Mouse (Mus musculus) naive thymus-derived CD4-positive, alpha-beta T cell, adult 2 months (primary cell): Measurements from ENCODE around the gene Tnfrsf4.
A peak's percentile ranks its signal among the peaks of the same experiment; 100 is the strongest.

Source experiments
- DNase-seq: peaks from one replicate; pipeline ENCODE4 v3.0.0-alpha.2; 2011; ENCODE audit warnings: low read depth

Gene Tnfrsf4

DNA sequence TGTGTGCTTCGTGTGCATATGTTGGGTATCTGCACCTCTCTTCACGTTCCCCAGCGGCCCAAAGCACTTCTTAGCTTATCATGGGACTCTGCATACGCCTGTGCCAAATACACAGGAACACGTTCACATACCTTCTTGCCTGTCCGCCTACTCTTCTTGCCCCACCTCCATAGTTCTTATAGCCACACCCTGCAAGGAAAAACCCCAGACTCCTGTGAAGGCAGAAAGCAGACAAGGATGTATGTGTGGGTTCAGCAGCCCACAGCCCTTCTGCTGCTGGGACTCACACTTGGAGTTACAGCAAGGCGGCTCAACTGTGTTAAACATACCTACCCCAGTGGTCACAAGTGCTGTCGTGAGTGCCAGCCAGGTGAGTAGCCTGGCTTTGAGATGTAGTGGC lies at the start of gene Tnfrsf4:
Gene Tnfrsf4, plus strand, starts transcription at position 207 of the 400 bp plus-strand sequence.
- DNase-seq, result peak; percentile 67

DNA sequence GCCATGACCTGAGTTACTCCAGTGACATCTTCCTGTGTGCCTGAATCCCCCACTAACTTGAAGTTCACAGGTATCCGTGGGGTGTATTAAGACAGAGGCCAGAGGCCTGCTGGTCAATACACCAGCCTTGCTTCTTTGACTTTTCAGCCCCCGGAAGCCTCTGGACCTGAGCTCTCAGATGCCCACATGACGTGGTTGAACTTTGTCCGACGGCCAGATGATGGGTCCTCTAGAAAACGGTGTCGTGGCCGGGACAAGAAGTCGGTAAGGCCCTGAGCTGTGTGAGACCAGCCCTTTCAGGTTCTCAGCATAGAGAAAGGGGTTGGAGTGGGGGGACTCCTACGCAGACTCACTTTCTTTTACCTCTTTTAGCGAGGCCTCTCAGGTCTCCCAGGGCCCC lies 49.2 kb upstream of the Tnfrsf4 start:
- DNase-seq, result no peak

DNA sequence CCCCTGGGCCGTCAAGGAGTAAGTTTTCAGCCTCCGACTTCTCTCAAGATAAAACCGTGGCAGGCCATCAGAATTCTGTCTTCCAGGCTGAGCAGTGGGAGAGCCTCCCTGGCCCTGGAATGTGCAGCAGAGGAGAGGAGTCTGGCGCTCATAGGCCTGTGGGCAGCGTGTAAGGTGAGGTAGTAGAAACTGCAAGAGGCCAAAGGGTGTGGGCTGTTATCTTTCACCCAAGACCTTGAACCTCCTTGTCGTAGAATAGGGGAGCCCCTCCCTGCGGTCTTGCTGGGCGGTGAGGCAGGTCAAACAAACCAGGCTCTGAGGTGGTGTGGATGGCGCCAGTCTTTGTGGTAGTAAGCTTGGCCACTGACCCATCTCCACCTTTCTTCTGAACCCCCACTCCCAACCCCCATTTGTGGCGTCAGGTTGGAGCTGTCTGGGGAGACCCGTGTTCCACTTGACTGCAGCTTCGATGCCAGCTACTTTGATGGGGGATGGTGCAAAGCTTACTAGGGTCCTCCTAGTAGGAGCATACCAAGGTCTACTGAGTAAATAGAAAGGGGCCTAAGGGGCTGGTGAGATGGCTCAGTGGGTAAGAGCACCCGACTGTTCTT lies 44.5 kb upstream of the Tnfrsf4 start:
- DNase-seq, result no peak

DNA sequence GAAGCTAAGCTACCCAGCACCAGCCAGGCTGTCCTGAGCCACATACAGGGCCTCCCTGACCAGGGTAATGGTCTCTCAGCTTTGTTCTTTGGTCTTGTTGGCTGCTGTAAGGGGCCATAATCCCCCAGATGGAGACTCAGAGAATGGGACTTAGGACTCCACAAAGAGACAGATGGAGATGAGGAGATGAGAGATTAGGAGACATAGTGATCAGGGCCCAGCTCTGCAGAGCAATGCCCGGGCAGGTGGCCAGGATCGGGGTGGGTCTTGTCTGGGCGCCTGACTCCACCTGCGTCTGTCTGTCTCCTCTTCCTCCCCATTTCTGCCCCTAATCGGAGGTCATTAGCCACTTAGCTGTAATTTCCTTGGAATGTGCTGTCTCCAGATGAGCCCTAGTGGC lies 43.4 kb upstream of the Tnfrsf4 start:
- DNase-seq, result no peak

DNA sequence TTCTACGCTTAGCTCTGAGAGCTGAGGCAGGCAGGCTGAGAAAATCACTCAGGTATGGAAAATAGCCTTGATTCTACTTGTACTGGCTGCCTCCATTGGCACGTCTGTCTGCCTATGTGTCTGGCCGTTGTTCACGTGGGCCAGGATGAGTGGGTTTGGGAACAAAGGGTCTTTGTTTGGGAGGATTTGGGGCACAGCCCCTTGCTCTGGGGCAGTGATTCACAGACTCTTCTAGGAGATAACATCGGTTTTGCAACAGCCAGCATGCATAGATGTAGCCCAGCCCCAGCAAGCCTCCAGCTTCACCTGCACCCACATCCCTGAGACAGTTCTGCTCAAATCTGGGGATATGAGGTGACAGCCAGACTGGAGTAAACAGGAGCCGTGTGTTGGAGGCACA lies 41.0 kb upstream of the Tnfrsf4 start:
- no peak for DNase-seq

DNA sequence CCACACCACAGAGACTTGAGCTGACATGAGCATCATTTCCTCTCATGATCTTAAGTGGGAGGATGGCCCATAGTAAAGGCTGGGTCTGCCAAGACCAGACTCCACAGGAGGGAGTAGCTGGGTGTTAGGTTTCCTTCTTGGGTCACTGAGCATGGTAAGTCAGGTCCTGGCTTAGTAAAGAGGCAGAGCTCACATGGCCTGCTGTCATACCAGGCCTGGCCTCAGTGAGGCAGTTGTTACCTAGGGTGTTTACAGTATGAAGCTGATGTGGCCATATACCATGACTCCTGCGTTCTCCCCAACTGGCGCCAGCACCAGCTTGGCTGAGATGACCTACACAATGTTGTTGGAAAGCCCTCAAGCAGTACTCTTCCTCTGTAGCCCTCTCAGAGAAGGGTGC lies 40.4 kb upstream of the Tnfrsf4 start:
- DNase-seq, result no peak

DNA sequence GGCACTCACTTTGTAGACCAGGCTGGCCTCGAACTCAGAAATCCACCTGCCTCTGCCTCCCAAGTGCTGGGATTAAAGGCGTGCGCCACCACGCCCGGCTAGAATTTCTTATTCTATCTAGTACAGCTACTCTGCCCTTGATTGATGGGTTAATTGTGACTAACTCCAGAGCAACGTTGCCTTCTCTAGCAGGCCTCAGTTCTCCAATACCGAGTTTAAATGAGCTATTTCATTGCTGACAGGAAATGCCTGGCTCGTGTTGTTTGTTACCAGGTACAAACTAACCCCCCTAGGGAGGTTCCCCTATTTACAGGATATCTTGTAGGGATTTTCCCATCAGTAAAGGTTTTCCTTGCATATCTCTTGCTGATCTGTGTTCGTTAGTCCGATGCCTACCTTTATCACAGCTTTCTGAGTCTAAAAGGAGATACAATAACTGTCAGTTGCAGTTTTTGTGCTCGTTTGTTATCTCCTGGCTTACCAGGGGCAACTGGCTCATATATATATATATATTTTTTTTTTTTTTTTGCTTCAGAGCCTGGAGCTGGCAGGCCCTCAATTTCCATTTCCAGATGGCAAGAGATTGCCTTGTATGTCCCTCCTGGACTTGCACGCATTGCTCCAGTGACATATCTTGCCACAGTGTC lies 32.1 kb upstream of the Tnfrsf4 start:
- DNase-seq, result no peak

DNA sequence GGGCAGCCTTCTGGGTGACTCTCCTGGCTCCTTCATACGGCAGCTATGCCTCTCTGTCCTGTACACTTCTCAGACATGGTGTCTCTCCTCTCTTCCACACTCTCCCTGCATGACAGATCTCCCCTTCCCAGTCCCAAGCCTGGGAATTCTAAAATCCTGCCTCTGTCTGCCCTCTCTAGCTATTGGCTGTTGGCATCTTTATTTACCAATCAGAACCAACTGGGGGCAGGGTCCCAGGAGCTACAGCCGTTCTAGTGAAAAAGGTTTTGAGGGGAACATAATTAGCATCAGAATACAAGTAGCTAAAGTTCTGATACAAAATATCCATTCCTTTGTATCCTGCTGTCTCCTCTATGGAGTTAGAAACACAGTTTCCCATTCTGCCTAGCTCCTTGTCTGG lies 29.9 kb upstream of the Tnfrsf4 start:
- DNase-seq, result no peak

DNA sequence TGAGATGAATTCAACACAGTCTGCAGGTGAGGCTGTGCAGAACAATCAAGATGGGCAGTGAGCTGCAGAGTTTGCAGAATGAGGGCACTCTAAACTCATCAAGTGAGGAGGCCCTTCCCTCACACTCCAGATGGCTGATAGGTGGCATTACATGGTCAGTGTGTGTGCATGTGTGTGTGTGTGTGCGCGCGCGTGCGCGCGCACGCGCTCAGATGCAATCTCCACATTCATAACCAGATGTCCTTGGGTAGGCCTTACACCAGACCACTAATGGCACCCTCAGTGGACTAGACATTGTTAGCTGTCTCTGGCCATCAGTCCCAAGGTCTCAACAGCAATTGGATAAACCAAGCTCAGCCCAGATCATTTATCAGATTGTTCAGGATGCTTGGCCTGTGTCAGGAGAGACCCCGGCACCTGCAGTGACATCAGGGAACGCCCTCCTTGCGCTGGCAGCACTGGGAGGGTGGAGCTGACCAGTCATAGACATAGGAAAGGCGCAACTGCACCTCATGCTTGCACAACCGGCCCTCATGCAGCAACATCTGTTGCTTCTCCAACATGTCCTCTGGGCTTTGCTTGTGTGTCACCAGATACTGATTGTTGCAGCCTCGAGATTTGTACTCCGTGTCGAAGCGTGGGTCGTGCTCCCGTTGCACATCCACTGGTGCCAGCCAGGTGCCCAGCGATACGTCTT lies 22.3 kb upstream of the Tnfrsf4 start:
- DNase-seq, result no peak

DNA sequence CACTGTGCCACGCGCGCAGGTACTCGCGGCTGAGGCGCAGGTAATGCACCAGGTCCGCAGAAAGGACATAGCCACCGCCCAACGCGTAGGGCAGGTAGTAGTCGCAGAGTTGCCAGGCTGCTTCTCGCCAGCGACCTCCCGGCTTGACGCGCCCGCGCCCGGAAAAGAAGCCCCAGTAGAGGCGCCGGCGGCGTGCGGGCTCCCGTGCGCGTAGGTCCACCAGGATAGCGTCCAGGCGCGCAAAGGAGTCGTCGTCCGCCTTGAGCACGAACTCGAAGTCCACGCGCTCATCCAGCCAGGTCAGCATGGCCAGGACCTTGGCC lies 21.8 kb upstream of the Tnfrsf4 start:
- DNase-seq, result no peak

DNA sequence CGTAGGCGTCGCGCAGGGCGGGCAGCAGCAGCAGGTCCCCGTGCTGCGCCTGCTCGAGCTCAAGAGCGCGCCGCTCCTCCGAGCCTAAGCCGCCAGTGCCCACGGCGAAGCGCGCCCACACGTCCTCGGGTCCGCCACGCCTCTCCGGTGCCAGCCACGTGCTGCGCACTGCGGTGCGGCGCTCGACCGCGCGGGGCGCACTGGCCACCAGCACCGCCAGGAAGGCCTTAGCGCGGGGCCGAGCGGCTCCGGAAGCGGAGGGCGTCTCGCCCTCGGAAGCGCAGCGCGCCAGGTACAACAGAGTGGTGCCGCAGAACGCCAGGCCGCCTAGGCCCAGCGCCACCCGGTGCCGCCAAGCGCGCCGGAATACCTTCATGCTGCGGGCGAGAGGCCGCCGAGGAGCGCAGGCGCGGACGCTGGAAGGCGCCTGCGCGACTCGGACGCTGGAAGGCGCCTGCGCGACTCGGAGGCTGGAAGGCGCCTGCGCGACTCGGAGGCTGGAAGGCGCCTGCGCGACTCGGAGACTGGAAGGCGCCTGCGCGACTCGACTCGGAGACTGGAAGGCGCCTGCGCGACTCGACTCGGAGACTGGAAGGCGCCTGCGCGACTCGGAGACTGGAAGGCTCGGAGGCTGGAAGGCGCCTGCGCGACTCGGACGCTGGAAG lies 21.3 kb upstream of the Tnfrsf4 start, which contains the start of the genes B3galt6 and Sdf4:
Gene B3galt6, minus strand, starts transcription at position 409 of the 665 bp plus-strand sequence.
Gene Sdf4, plus strand, starts transcription at position 632 of the 665 bp plus-strand sequence.
- DNase-seq, result peak; percentile 94

DNA sequence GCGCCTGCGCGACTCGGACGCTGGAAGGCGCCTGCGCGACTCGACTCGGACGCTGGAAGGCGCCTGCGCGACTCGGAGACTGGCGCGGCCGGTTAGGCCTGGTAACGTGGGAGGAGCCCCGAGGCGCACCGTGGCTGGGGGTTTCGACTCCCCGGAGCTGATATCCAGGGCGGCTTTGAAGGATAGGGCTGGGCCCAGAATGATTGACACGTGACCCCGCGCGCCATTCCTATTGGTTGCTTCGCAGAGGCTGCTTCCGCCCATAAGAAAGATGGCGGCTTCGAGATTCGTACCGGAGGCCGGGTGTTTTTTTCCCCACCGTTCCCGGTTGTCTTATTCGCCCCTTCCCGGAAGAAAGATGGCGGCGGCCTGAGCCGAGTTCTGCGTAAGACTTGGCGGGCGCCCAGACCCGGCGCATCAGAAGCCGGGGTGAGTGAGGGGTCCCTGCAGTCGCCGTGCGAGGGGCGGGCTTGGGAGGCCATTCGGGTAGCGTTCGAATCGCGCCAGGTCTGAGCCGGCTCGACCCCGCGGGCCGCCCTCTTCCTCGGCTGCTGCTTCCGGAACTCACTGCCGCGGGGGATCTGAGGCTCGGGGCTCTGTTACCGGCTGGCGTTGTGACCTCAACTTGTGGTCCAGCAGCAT lies 20.6 kb upstream of the Tnfrsf4 start:
- DNase-seq, result peak; percentile 99

DNA sequence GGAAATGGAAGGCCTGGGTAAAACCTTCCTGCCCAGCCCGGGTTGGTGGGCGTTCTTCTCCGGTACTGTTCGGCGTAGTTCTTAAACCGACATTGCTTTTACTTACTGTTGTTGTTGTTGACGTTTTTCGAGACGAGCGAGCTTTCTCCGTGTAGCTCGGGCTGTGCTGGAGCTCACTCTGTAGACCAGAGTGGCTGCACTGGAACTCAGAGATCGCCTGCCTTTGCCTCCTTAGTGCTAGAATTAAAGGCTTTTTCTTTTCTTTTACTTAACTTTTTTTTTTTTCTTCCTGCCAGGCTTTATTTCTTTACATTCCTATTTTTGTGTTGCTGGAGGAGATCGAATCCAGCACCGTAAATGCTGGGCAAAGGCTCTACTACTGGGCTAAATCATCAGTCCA lies 20.0 kb upstream of the Tnfrsf4 start:
- DNase-seq, result no peak

DNA sequence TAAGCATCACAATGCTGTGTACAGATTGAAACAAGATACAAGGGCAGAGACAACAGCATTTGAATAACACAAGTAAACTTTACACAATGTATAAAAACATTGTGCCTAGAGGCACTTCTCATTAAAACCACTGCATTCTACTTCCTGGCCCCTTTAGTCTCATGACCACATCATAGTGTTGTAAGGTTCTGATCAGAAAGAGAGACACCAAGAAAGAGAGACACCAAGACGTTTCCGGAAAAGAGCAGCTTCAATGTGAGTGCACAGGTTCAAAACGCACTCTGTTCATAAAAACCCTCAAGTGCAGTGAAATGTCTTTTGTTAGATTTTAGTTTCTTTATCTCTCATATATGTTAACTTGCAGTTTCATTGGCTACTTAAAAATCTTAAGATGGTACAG lies 9.5 kb upstream of the Tnfrsf4 start:
- peak; percentile 83 for DNase-seq

DNA sequence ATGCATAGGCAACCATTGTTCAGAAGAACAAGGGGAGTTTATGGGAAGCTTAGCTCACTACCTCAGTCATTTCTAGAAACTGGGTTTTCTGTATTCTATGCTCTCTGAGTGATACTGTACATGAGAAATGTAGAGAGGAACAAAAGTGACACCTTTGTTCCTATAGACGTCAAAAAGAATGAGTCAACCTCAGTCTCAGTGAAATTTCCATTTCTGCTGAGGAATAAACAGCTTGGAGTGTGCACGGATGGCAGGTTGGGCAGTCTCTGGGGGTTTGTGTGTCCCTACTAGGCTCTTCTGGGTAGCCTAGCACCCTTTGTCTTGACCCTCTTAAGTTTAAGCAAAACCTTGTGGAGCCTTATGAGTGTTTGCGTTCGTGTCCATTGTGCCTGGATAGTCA lies 5.3 kb upstream of the Tnfrsf4 start:
- DNase-seq, result no peak

DNA sequence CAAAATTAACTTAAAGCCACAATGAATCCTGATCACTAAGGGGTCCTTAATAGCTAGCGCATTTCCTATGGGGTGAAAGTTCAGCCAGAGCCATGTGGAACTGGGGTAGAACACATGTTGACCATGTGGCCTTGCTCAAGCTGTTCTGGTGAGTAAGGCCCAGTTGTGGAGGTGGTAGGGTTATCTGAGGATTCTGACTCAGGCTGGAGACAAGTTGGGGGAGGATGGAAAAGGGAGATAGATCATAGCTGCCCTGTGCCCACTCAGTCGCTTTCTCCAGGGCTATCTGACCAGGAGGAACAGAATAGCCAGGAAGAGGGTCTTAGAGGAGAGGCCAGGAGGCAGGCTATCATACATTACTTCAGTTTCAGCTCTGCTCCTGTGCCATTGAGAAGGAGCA lies 793 bp downstream of the Tnfrsf4 start:
- DNase-seq, result no peak

DNA sequence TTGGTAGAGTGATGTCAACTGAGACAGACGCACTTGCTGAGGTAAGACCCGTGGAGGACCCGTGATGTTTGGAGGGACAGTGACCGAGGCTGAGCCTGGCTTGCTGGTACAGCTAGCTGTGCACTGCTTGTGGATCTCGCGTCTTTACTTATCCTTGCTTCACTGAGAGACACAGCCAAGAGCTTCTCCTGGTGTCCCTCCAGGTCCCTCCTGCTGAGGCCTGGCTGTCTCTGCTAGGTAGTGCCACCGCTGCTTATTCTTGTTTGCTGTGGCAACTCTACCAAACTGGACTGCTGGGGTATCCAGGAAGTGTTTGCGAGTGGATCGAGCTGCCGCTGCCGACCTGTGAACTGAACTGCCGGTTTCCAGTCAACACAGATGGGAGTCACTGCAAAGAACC lies 6.1 kb downstream of the Tnfrsf4 start:
- DNase-seq, result no peak

DNA sequence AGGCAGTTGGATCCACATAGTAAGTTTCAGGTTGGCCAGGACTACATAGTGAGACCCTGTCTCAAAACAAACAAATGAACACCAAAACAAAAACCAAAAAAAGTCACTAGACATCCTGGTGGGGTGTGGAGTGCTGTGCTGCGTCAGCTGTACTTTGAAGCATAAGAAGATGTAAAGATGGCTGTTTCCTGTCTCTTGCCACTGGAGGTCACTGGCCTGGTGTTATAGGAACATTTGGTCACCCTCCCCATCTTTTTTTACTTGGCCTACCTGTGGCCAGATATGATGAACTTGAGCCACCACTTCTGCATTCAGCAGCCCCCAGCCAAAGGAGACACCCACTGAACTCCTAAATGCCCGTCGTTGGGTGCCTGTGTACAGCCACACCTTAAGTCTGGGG lies 7.7 kb downstream of the Tnfrsf4 start:
- DNase-seq, result peak; percentile 78

DNA sequence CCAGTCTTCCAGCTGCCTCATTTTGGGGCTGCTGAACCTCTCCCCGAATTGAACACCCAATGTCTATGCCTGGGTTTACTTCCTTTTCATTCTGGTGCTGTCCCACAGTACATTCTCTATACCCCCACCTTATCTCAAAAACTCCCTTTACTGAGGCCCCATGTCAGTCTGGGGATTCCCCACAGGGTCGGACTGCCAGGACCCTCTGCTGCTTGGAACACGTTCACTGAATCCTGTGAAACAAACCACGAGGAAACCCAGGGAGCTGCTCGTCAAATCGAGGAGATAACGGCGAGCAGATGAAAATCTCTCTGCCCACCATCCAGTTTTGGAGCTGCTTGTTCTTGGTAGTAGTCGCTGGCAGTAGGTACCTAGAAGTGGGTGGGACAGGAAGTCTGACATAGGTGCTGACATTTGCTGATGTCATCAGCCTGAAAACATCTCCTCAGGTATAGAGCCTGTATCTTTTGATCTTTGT lies 8.3 kb downstream of the Tnfrsf4 start:
- DNase-seq, result peak; percentile 94

DNA sequence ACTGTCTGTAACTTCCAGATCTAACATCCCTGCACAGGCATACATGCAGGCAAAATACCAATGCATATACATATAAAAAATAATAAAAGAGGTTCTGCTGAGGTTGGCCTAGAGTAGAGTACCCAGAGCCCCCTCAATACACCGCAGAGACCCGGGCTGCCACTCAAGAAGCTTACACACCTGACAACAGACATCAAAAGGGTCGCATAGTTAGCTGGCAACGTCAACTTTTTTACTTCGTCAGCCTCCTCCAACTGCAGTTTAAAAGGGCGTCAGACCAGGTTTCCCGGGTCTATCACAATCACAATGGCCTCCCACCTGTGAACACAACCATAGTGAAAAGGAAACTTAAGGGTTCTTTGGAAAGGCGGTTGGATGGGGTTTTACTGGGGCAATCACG lies 9.9 kb downstream of the Tnfrsf4 start:
- DNase-seq, result peak; percentile 44

DNA sequence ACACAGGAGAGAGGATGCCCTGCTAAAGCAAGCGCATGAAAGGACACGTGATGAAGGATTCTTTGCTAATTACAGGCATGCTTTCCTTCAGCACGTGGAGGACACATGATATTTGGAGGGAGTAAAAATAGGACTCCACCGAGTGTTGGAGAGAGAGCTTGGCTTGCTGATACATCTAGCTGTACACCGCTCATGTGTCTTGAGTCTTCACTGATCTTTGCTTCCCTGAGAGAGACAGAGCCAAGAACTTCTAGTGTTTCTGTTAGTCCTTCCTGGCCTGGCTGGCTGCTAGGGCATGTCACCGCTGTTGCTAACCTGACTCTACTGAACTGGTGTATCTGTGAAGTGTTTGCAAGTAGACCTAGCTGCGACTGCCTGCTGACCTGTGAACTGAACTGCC lies 10.5 kb downstream of the Tnfrsf4 start:
- no peak for DNase-seq

DNA sequence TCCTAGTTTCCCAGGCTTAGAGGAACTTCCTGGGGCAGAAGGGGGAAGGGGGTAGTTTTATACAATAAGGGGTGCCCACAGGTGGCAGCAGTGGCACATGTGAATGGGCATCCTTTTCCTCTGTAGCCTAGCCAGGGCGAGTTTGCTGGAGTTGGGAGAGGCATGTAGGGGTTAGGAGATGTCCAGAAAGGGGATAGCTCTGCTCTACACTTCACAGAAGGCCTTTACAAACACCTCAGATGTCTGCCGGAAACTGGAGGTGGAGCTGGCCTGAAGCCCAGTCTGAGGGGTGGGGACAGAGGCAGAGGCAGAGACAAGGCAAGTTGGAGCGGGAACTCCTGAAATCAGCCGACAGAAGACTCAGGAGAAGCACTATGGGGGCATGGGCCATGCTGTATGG lies 12.4 kb downstream of the Tnfrsf4 start, which contains the start of gene Tnfrsf18:
Gene Tnfrsf18, plus strand, starts transcription at position 152 of the 400 bp plus-strand sequence.
- DNase-seq, result peak; percentile 78
